In the genomic region with DNA sequence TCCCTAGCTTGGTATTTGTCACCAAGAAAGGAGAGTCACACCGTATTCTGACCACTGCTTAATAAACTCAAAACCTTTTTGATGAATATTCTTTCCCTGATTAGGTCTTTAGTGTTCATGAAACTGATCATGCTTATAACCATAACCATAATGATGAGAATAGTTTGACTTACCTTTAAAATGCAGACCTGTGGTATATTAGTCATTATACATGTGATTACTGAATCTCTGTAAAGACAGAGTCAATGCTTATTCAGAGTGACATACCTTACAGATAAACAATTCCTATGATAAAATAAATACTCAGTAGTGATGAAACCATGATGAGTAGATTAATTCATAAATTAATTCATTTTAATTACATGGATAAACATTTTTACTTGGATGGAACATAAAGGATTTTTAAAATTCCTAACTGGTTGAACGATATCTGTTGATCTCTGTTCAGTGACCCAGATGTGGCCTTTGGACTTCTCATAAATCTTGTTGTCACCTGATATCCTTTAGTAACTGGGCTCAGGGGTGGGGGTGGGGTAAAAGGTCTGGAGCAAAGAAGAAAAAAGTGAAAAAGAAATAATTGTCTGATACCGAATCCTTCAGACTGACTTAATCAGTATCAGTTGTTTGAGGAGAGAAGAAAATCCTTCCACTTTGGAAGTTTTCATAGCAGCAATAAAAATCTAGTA, we compare ENCODE assay signal across 17 mouse cellular contexts.
"Had no signal": no experiment of that assay in that cellular context is flagged by ENCODE, and none has a peak within 500 bp of the region (broad histone marks: within the 10 kb centered on the region; RNA-seq: fewer than 3 reads in every experiment).

No protein-coding gene starts in this region.

- H3K27me3 ChIP-seq: limb, embryonic 12.5 days; liver, embryonic 15.5 days; neural tube, embryonic 12.5 days had no signal

- H3K27ac ChIP-seq: kidney, postnatal 0 days; limb, embryonic 12.5 days; liver, embryonic 15.5 days; midbrain, embryonic 10.5 days; neural tube, embryonic 12.5 days had no signal

- H3K9ac ChIP-seq: limb, embryonic 12.5 days; liver, embryonic 15.5 days; neural tube, embryonic 12.5 days had no signal

- H3K4me2 ChIP-seq: limb, embryonic 12.5 days; liver, embryonic 11.5 days; liver, embryonic 15.5 days; neural tube, embryonic 12.5 days had no signal

- H3K9me3 ChIP-seq: limb, embryonic 12.5 days; liver, embryonic 15.5 days; midbrain, embryonic 10.5 days; neural tube, embryonic 12.5 days had no signal

- H3K4me1 ChIP-seq: liver, embryonic 15.5 days; neural tube, embryonic 12.5 days had no signal

- ATAC-seq: lung, postnatal 0 days had no signal

- H3K36me3 ChIP-seq: limb, embryonic 12.5 days; liver, embryonic 15.5 days; midbrain, embryonic 10.5 days; neural tube, embryonic 12.5 days had no signal

- H3K4me3 ChIP-seq: limb, embryonic 12.5 days; liver, embryonic 15.5 days; midbrain, embryonic 10.5 days; neural tube, embryonic 12.5 days had no signal

- DNase-seq: kidney, adult 9 months; kidney, postnatal 36 days; lung, adult 2 months; lung, postnatal 36 days; midbrain, embryonic 14.5 days; retina, postnatal 1 day; right cerebral cortex, postnatal 4 days; spleen, adult 18-20 months; thymus, adult 18-20 months; thymus, postnatal 14 days had no signal
